Mouse (Mus musculus) megakaryocyte, adult 5-6 weeks (primary cell): ENCODE results near the gene Gramd4. TPM values are rescaled to one million over a fixed set of nuclear protein-coding genes. Genes with fewer than 3 reads are reported as not detected.
"Not testable (repeated sequence)": the region's sequence is repeated elsewhere in the genome, so short reads cannot be mapped to it uniquely, and the experiment has no call there.

Experiments used
- ATAC-seq: 2 replicates; pipeline ENCODE4 v1.8.0; 2016; ENCODE audit warnings: mild to moderate bottlenecking, inconsistent platforms; ENCODE audit not compliant: poor library complexity, severe bottlenecking
- total RNA-seq, 2 experiments: library from RNA; stranded (forward) in 1 of 2; stranded (reverse) in 1 of 2; fragments of 153-499, 151-499 nt in 1 of 2; fragments of 221-1000, 200-1000 nt in 1 of 2; gene quantifications; 2 replicates each; pipeline versions ENCODE4 v1.2.3 to v1.2.4; 2015 to 2017

Gene Gramd4
- total RNA-seq, 2 experiments from 2014 or later, result 13.1 to 46.0 TPM

DNA sequence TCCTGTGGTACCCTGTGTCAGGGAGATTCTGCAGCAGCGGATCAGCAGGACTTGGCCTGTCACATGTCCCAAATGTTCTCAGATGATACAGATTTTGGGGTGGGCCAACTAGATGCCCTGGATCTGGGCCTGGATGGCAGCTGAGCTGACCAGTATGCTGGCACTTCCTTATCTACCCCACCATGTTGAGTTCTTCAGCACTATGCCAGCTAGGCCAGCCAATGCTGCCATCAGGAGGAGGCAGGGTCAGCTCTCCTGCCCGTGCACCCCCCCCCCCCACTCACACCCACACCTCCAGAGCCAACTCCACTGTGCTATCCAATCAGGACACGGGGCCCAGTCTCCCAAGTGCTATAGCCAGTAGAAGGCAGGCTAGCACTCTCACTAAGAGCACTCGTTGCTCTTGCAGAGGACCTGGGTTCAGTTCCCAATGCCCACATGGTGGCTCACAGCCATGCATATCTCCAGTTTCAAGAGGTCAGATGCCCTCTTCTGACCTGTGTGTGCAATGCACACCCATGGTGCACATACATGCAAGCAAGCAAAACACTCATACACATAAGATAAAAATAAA, 7.2 kb upstream of the Gramd4 start:
- no peak for ATAC-seq

DNA sequence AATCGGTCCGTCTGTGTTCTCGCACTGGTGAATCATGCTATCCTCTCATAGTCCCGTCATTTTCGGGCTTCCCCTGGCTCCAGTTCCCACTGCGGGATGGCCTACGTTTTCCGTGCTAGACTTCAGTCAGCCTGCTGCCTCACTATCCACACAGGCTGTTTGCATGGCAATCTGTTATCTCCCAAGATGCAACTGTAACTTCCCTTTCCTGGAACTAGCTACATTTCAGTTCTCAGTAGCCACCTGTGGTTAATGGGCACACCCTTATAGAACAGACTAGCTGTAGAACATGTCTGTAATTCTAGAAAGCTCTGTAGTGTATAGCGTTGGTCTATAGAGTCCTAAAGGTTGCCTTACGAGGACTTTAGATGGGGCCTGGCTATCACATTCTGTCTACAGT, 6.3 kb upstream of the Gramd4 start:
- ATAC-seq, result peak; percentile 83

DNA sequence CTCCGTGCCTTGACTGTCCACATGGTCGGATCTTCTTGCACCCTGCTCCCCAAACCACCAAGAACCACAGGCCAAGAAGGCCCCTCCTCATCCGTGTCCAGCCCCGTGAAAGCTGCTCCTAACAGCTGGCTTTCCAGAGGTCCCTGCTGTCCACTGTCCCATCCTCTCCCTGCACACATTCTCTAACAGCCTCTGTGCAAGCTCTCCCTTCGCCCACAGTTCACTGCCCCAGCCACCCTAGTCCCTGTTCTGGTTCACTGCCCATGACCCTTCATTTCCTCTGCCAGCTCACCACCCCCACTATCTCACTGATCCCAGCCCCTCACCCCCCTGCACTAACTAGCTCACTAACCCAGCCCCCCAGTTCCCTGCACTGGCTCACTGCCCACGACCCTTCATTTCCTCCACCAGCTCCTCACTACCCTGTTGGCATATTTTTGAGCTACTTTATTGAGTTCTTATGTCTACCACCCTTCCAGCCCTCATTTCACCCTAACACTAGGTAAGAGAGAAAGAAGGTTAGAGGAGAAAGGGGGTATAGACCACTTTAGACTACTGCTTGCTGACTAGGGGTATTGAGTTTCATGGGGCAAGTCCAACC, 5.5 kb upstream of the Gramd4 start:
- ATAC-seq, result no peak

GRCm38 (mm10) chr15:86053890-86054536, 3.5 kb upstream of the Gramd4 start:
- ATAC-seq, result peak; percentile 53

DNA sequence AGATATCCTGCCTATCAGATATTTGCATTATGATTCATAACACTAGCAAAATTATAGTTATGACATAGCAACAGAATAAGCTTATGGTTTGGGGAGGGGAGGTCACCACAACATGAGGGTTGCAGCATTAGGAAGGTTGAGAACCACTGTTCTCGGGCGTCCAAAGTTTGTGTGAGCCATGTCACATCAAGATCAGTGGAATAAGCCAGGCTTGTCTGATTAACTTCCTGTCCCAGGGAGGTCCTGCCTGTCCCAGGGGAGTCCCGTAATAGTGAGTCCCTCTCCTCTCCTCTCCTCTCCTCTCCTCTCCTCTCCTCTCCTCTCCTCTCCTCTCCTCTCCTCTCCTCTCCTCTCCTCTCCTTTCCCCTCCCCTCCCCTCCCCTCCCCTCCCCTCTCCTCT, 2.6 kb upstream of the Gramd4 start:
- not testable (repeated sequence) for ATAC-seq

DNA sequence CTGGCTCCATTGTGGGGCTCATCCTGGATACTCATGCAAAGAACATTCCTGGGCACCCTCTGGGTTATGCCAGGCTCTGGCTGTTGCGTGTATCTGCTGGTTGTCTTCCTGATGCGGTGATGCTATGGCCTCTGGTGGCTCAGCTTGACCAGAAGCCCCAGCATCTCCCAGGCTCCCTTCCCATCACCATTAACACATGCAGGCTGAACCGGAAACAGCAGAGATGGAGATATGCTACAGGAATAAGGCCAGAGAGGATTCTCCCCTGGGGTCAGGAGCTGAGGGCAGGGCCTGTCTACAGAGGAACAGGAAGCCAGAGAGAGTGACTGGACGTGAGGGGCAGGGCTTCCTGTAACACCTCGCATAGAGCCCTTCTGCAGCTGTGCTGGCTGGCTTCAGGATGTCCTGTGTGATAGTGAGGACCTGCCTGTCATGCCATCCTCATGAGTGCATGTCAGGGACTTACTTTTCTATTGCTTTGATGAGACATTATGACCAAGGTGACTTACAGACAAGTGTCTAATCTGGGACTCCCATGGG, 1.2 kb upstream of the Gramd4 start:
- ATAC-seq, result peak; percentile 33; the same call in 1 of the 2 replicates

DNA sequence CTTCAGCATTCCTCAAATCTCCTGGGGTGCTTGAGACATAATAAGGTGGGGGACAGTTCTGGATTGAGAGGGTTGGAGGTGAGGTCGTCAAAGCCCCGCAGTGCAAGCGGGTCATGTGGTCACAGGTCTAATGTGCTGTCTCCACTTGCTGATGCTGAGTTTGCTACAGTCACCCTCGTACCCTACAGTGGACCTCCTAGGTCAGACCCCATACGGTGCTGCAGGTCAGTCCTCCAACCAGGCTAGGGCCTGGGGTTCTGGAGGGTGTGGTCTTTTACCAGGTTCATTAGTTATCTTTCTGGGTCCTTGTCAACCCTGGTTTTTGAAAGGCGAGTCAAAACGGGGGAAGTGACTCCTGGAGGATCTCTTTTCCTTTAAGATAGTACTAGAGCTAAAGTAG, 413 bp downstream of the Gramd4 start:
- no peak for ATAC-seq

GRCm38 (mm10) chr15:86058394-86058915, 960 bp downstream of the Gramd4 start:
- peak; percentile 34 for ATAC-seq

DNA sequence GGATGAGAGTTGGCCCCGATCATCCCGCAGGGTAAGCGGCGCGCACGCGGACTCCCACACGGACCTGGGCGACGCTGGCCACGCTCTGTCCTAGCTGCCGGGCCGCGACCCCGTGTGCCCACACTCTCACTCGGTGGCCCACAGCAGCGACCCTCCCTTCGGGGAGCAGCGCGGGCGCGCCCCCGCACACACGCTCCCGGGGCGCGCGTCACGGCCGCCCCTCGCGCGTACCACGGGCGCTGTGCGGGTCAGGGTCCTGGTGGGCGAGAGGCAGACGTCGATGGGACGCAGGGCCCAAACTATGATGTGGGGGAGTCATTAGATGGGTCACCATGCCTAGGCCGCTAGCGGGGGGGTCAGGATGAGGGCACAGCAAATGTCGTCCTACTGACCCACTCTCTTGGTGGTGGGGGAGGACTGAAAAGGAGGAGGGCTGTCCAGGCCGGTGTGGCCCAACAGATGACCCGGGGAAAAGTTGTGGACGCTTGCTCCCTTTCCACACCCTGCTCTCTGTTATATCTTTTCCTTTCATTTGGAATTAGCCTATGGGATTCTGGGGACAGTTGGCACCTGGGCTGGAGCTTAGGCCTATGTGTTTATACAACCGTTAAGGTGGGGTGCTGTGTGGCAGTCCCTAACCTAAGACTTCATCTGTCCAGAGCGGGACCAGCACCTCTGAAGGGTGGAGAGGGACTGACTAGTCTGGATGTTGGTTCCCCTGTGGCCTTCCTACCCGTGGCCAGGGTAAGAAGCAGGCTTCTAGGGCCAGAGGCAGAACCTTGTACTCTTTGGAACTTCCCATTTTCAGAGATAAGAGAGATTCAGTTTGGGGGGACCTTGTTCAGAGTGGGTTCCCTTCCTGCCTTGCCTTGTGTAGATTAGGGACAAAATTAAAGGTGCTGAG, 1.7 kb downstream of the Gramd4 start:
- ATAC-seq, result peak; percentile 37

- ATAC-seq, result no peak
These were observed 2.4 kb downstream of the Gramd4 start for GRCm38 (mm10) chr15:86059835-86060380.

DNA sequence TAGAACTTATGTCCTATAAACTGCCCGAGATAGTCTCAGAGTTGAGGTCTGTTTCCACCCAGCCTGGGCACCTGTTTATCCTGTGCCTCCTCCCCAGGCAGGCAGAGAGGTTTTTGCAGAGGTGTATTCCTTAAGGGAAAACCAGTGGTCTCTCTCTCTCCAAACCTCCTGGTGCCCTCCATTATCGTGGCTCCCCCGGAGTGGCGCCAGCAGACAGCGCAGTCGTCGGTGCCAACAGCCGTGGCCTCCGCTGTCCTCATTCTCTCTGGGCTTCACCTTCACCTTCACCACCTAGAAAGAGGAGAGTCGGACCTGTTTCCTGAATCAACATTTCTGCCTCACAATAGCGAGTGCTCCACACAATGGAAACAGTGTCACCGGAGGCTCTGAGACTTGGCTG, 3.1 kb downstream of the Gramd4 start:
- no peak for ATAC-seq

DNA sequence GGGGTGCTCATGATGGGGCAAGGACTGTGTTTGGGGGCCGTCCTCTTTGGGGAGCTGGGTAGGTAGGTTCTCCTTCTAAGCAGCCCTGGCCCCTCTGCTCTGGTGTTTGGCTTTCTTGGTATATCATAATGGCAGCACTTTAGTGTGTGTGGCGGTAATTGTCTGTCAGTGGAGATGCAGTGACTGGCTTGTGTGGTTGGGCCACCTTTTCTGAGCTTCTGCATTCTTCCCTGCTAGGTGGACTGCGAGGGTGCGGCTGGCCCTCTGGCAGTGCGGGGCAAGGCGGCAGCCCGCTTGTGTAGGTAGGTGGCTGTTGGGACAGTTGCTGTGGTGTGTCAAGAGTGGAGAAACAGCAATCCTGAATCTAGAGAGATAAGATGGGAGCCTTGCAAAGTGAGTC, 3.7 kb downstream of the Gramd4 start:
- ATAC-seq, result no peak

DNA sequence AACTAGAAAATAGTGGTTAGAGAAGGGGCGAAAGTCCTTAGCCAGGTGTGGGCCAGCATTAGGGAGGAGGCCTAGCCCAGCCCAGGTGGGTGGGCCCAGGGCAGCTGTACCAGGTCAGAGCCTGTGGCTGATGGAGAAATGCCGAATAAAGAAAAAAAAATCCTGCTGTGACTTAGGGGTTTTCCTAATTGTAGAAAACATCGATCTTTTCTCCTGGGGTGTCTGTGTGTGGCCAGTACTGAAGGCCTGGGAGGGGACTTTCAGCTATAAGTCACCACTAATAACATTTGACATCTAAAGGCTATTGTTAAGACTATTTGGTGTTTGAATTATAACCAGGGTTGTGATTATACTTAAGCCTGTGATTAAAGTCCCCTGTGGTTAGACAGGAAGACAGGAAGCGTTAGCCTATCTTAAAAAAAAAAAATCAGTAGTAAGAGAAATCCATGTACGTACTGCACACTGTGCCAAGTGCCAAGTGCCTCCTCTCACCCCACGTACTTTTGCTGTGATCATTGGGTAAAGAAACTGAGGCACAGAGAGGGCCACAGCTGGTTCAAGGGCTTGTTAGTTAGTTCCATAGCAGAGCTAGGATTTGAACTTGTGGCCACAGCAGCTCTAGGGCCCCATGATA, 4.5 kb downstream of the Gramd4 start:
- ATAC-seq, result no peak

- peak; percentile 16; the same call in 1 of the 2 replicates for ATAC-seq
These were observed 6.8 kb downstream of the Gramd4 start for GRCm38 (mm10) chr15:86064191-86064849.

DNA sequence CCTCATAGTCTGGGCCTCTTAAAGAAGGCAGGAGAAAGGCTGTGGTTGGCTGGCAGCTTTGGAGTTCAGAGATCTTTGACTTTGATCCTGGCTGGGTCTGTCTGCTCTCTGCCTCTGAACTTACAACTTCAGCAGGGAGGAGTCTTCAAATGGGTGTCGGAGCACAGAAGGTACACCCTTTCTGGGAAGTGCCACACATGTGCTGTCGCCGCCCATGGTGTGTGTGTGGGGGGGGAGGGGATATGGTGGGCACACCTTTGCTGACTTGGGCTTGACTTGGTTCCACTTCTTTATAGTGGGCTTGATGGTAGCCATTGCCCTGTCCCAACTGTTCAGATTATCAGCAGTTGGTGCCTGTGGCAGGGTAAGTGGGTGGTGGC, 7.3 kb downstream of the Gramd4 start:
- no peak for ATAC-seq

GRCm38 (mm10) chr15:86065367-86065766, 7.9 kb downstream of the Gramd4 start:
- no peak for ATAC-seq

- no peak for ATAC-seq
These were observed 9.5 kb downstream of the Gramd4 start for GRCm38 (mm10) chr15:86066836-86067580.

GRCm38 (mm10) chr15:86067581-86067910, 10.1 kb downstream of the Gramd4 start:
- ATAC-seq, result peak; percentile 85

DNA sequence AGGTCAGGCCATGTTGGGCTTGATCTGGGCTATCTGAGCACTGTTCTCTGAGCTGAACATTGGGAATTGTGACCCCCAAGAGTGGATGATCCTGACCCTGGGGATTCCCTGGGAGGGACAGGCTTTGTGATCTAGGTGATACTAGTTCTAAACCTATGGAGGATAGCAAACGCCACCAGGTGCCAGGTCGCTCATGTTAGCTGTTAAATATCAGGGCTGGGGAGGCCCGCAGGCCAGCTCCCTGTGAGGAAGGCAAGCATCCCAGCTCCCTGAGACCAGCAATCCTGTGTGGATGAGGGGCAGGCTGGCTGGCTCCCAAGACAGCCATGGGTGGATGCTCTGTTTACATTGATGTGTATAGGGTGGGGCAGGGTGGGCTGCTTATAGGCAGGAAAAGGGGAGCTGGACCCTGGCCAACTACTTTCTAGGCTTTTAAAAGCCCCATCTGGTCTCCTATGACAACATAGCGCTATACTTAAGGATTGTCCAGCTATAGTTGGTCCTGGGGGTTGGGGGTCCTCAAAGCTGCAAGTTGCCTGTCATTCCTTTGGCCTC, 10.5 kb downstream of the Gramd4 start:
- ATAC-seq, result no peak
